Mouse (Mus musculus) forebrain, postnatal 0 days (tissue): ENCODE measurements around the gene Sgpp2. TPM values are rescaled to one million over a fixed set of nuclear protein-coding genes. Genes with fewer than 3 reads are reported as not detected.

Source experiments
- ATAC-seq: fragments of 200-750 bp; cut with Nextera tagmentation; 2 replicates; pipeline ENCODE4 v1.8.0; 2017; ENCODE audit warnings: mild to moderate bottlenecking, moderate library complexity
- DNase-seq: peaks from one replicate; pipeline ENCODE4 v3.0.0-alpha.2; 2015
- H3K27ac ChIP-seq: fragments of 300-500 bp; sonication (generic); 2 replicates; pipeline ENCODE4 v1.5.1; 2014; ENCODE audit warnings: low read depth, mild to moderate bottlenecking, antibody characterized with exemption, low read length, moderate library complexity, mixed read lengths
- H3K27me3 ChIP-seq: fragments of 300-500 bp; sonication (generic); 2 replicates; pipeline ENCODE4 v1.6.1; 2014; ENCODE audit warnings: mild to moderate bottlenecking, low read length, mixed read lengths; ENCODE audit not compliant: insufficient read depth
- H3K36me3 ChIP-seq: fragments of 300-500 bp; sonication (generic); 2 replicates; pipeline ENCODE4 v1.6.1; 2014; ENCODE audit warnings: mild to moderate bottlenecking, moderate library complexity; ENCODE audit not compliant: insufficient read depth
- H3K4me1 ChIP-seq: fragments of 300-500 bp; sonication (generic); 2 replicates; pipeline ENCODE4 v1.6.1; 2014; ENCODE audit warnings: antibody characterized with exemption; ENCODE audit not compliant: insufficient read depth
- H3K4me2 ChIP-seq: fragments of 300-500 bp; sonication (generic); 2 replicates; pipeline ENCODE4 v1.6.1; 2014; ENCODE audit warnings: low read depth, mild to moderate bottlenecking, moderate library complexity
- H3K4me3 ChIP-seq: fragments of 300-500 bp; sonication (generic); 2 replicates; pipeline ENCODE4 v1.5.1; 2014; ENCODE audit warnings: low read depth, low read length, mixed read lengths
- H3K9ac ChIP-seq: fragments of 300-500 bp; sonication (generic); 2 replicates; pipeline ENCODE4 v1.6.1; 2014; ENCODE audit warnings: mild to moderate bottlenecking
- H3K9me3 ChIP-seq: fragments of 300-500 bp; sonication (generic); 2 replicates; pipeline ENCODE4 v1.6.1; 2016; ENCODE audit warnings: low read length
- CTCF ChIP-seq: sonication (generic); IDR thresholded peaks from 2 replicates; pipeline ENCODE4 v1.5.1; 2016; ENCODE audit warnings: antibody characterized with exemption, control low read depth, low read depth
- WGBS: fragments of 180-500 bp; shearing (Covaris S2); extraction: QIAGEN DNeasy Blood & Tissue Kit; methylation state at CpG from one replicate; pipeline ENCODE4 v1.1.7; 2014; 5-methylcytosine and 5-hydroxymethylcytosine counted together
- polyA plus RNA-seq: library from polyadenylated mRNA; unstranded; fragments of >200 nt; fragmentation: Nextera tagmentation; extraction: Ambion mirVana; gene quantifications from 2 replicates; pipeline ENCODE4 v1.2.1, GENCODE M21; 2015
- total RNA-seq: library from RNA; depleted of rRNA; stranded (reverse); fragments of >200 nt; gene quantifications from 2 replicates; pipeline ENCODE4 v1.2.3, GENCODE M21; 2014

Sgpp2 gene
- total and polyA plus RNA-seq, 2 experiments from 2014 or later = 0.67 to 0.84 TPM

- H3K27ac ChIP-seq = no peak overlapping the region
- WGBS = 96% methylated on average over 9 of the region's 9 CpGs
These were observed 107.2 kb downstream of the Sgpp2 start for GRCm38 (mm10) chr1:78417154-78417911.

GRCm38 (mm10) chr1:78419593-78419992, 109.4 kb downstream of the Sgpp2 start:
- ATAC-seq (peak; percentile 71), DNase-seq (peak; percentile 76)
- peak; percentile 73 for TF ChIP-seq CTCF
- H3K27ac ChIP-seq = no peak overlapping the region
- H3K4me3 ChIP-seq = no peak overlapping the region
- no peak overlapping the region for H3K9ac ChIP-seq
- no peaks in the 10 kb centered on the region for H3K9me3 ChIP-seq
- WGBS = 49% methylated on average over 4 of the region's 4 CpGs
- H3K4me2 ChIP-seq = no peak overlapping the region
- H3K4me1 ChIP-seq = no peaks in the 10 kb centered on the region
- no peaks in the 10 kb centered on the region for H3K27me3 ChIP-seq
- peaks cover 12% of the 10 kb centered on the region; the same call in 1 of the 2 replicates for H3K36me3 ChIP-seq

More at GRCm38 (mm10) chr1:78417154-78417911, 107.2 kb downstream of the Sgpp2 start:
- Histone ChIP-seq H3K27me3 (no peaks in the 10 kb centered on the region), H3K36me3 (peaks cover 10% of the 10 kb centered on the region; the same call in 1 of the 2 replicates), H3K4me1 (no peaks in the 10 kb centered on the region), H3K9ac (no peak overlapping the region), H3K4me2 (no peak overlapping the region), H3K9me3 (no peaks in the 10 kb centered on the region), H3K4me3 (no peak overlapping the region)
- TF ChIP-seq CTCF = no peak
- DNase-seq (no peak), ATAC-seq (no peak)

GRCm38 (mm10) chr1:78420271-78420670, 110.1 kb downstream of the Sgpp2 start:
- Histone ChIP-seq H3K27me3 (no peaks in the 10 kb centered on the region), H3K27ac (no peak overlapping the region), H3K9me3 (no peaks in the 10 kb centered on the region), H3K4me1 (no peaks in the 10 kb centered on the region), H3K4me3 (no peak overlapping the region), H3K36me3 (peaks cover 11% of the 10 kb centered on the region; the same call in 1 of the 2 replicates), H3K4me2 (no peak overlapping the region), H3K9ac (no peak overlapping the region)
- DNase-seq = no peak
- whole genome bisulfite sequencing = 93% methylated on average over 6 of the region's 6 CpGs
- TF ChIP-seq CTCF = no peak
- ATAC-seq = no peak

- H3K9me3 ChIP-seq = no peaks in the 10 kb centered on the region
- 90% methylated on average over 5 of the region's 5 CpGs for WGBS
These were observed 111.6 kb downstream of the Sgpp2 start for GRCm38 (mm10) chr1:78421749-78422148.

GRCm38 (mm10) chr1:78422576-78422975, 112.4 kb downstream of the Sgpp2 start:
- H3K9me3 ChIP-seq = no peaks in the 10 kb centered on the region
- H3K27ac ChIP-seq = no peak overlapping the region
- no peaks in the 10 kb centered on the region for H3K27me3 ChIP-seq
- no peaks in the 10 kb centered on the region for H3K4me1 ChIP-seq
- no peak for TF ChIP-seq CTCF
- no peak overlapping the region for H3K9ac ChIP-seq
- ATAC-seq (no peak), DNase-seq (no peak)
- H3K4me2 ChIP-seq = no peak overlapping the region
- peaks cover 11% of the 10 kb centered on the region; the same call in 1 of the 2 replicates for H3K36me3 ChIP-seq
- 49% methylated on average over 2 of the region's 2 CpGs for WGBS
- H3K4me3 ChIP-seq = no peak overlapping the region

More at GRCm38 (mm10) chr1:78421749-78422148, 111.6 kb downstream of the Sgpp2 start:
- Histone ChIP-seq H3K4me2 (no peak overlapping the region), H3K4me1 (no peaks in the 10 kb centered on the region), H3K4me3 (no peak overlapping the region), H3K27ac (no peak overlapping the region), H3K9ac (no peak overlapping the region), H3K27me3 (no peaks in the 10 kb centered on the region), H3K36me3 (peaks cover 11% of the 10 kb centered on the region; the same call in 1 of the 2 replicates)
- ATAC-seq (no peak), DNase-seq (no peak)
- no peak for TF ChIP-seq CTCF

- no peak for TF ChIP-seq CTCF
- ATAC-seq = no peak
- Histone ChIP-seq H3K4me3 (no peak overlapping the region), H3K9ac (no peak overlapping the region), H3K9me3 (no peaks in the 10 kb centered on the region), H3K36me3 (peaks cover 11% of the 10 kb centered on the region; the same call in 1 of the 2 replicates), H3K27me3 (no peaks in the 10 kb centered on the region), H3K27ac (no peak overlapping the region), H3K4me1 (no peaks in the 10 kb centered on the region), H3K4me2 (no peak overlapping the region)
- 93% methylated on average over 4 of the region's 4 CpGs for WGBS
- DNase-seq = no peak
These were observed 114.7 kb downstream of the Sgpp2 start for GRCm38 (mm10) chr1:78424848-78425247.

- DNase-seq = no peak
- no peak overlapping the region for H3K9ac ChIP-seq
These were observed 115.2 kb downstream of the Sgpp2 start for GRCm38 (mm10) chr1:78425309-78425708.

More at GRCm38 (mm10) chr1:78425309-78425708, 115.2 kb downstream of the Sgpp2 start:
- Histone ChIP-seq H3K36me3 (peaks cover 11% of the 10 kb centered on the region; the same call in 1 of the 2 replicates), H3K27ac (no peak overlapping the region), H3K27me3 (no peaks in the 10 kb centered on the region), H3K9me3 (no peaks in the 10 kb centered on the region), H3K4me3 (no peak overlapping the region), H3K4me1 (no peaks in the 10 kb centered on the region), H3K4me2 (no peak overlapping the region)
- ATAC-seq = no peak
- 88% methylated on average over 7 of the region's 7 CpGs for WGBS
- no peak for TF ChIP-seq CTCF
